Mouse (Mus musculus) heart, postnatal 0 days (tissue): ENCODE results near the gene Mkrn3.
A peak's percentile ranks its signal among the peaks of the same experiment; 100 is the strongest.

Source experiments
- CTCF ChIP-seq: IDR thresholded peaks from 2 replicates; pipeline ENCODE4 v1.5.1; 2016; ENCODE audit warnings: antibody characterized with exemption, control low read depth, low read depth
- EP300 ChIP-seq: IDR thresholded peaks from 2 replicates; pipeline ENCODE4 v1.6.1; 2016; ENCODE audit warnings: antibody characterized with exemption, low read depth

DNA sequence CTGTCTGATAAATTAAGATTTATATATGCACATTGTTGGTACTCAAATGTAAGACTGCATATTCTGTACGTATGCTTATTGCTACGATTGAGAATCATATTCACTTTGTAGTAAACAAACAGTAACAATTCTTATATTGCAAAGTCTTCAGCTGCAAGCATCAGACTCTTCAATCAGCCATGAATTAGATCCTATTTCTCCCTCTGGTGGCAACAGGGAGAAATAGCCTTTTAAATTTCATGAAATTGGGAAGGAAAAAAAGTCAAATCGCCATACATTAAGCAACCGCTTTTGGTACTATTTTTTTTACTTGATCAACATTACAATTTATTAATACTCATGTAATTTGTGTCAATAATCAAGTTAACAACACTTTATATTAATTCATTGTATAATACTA is 31.6 kb downstream of the Mkrn3 start:
- TF ChIP-seq EP300 (no peak), CTCF (peak; percentile 32)
